Mouse (Mus musculus): ENCODE results near the gene Cacna1e.

DNA sequence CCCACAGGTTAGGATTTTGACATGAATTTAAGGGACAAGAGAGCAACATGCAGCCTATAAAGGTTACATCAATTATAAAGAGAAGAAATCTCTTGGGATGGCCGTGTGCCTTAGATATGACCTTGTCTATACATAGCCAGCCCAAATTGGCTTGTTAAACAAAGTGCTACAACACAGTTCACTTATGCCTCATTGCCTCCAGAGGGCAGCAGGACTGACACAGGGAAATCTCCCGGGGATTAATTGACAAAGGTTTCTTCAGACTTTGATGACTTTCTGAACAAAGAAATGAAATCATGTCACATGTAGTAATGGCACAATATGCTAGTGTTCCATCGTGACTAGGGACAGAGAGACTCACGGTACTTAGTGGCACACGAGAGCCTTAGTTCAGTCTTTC, 5.9 kb upstream of the Cacna1e start:
- TF ChIP-seq TAL1 (IDR thresholded peaks at IDR 0.05; ENCODE audit: low read length) (no peak), GATA1 (IDR thresholded peaks at IDR 0.05; ENCODE audit: low read length) (no peak)
